20 mouse cellular contexts compared by ENCODE assay signal in genomic region chr16:34865373-34865772, GRCm38 (mm10).
DNase-seq lines count a peak whose midpoint lies in the region; ATAC-seq and TF ChIP-seq lines count a peak whose summit lies in the region.
"Had no signal": no experiment of that assay in that cellular context is flagged by ENCODE, and none has a peak within 500 bp of the region (broad histone marks: within the 10 kb centered on the region; RNA-seq: fewer than 3 reads in every experiment).

No protein-coding gene starts in this region.

- no peak overlapping the region for H3K27ac ChIP-seq in kidney, postnatal 0 days
- H3K27ac ChIP-seq: embryonic facial prominence, embryonic 15.5 days; forebrain, embryonic 10.5 days; gastrocnemius, adult 2 months; hindbrain, embryonic 10.5 days had no signal

- H3K4me3 ChIP-seq in kidney, postnatal 0 days (replicated peaks; ENCODE audit: low read depth, low read length): no peak overlapping the region
- H3K4me3 ChIP-seq: embryonic facial prominence, embryonic 15.5 days; erythroblast, embryonic 14.5 days; forebrain, embryonic 10.5 days; gastrocnemius, adult 2 months; heart, embryonic 12.5 days; hindbrain, embryonic 10.5 days had no signal

- TF ChIP-seq CTCF in kidney, postnatal 0 days (IDR thresholded peaks at IDR 0.05; ENCODE audit: low read depth): no peak

- H3K4me1 ChIP-seq in kidney, postnatal 0 days (replicated peaks; ENCODE audit: insufficient read depth, low read length): peaks cover 6% of the 10 kb centered on the region; the same call in 1 of the 2 replicates

- no peak for ATAC-seq in kidney, postnatal 0 days (replicated peaks; ENCODE audit: low FRiP score, low read depth)
- no peak for ATAC-seq in megakaryocyte progenitor cell, adult 5-6 weeks (replicated peaks; ENCODE audit: poor library complexity)
- ATAC-seq: forebrain, embryonic 14.5 days had no signal

- 71% methylated on average over 4 of the region's 4 CpGs for WGBS in kidney, postnatal 0 days

- no peak overlapping the region for H3K4me2 ChIP-seq in kidney, postnatal 0 days (ENCODE audit: low read length)
- H3K4me2 ChIP-seq: embryonic facial prominence, embryonic 15.5 days; heart, embryonic 12.5 days had no signal

- peak; percentile 19 for DNase-seq in adrenal gland, postnatal 14 days
- no peak for DNase-seq in adrenal gland, adult 18-20 months (ENCODE audit: low spot score in 2 of 2)
- peak; percentile 24 for DNase-seq in kidney, postnatal 0 days (ENCODE audit: low spot score)
- no peak for DNase-seq in kidney, adult 8-10 months
- DNase-seq in kidney, postnatal 25 days: peak; percentile 21 to 51
- DNase-seq in lung, postnatal 25 days (ENCODE audit: low spot score): peak; percentile 11
- DNase-seq in left cerebral cortex, adult 11 months (ENCODE audit: low spot score): no peak
- DNase-seq: cerebellum, adult 11 months; cerebellum, adult 8-10 months; cerebellum, postnatal 14 days; embryo, embryonic 11 days; gastrocnemius, adult 2 months; gastrocnemius, postnatal 25 days had no signal

- H3K27me3 ChIP-seq in kidney, postnatal 0 days (ENCODE audit: insufficient read depth, low read length): no peaks in the 10 kb centered on the region
- H3K27me3 ChIP-seq: embryonic facial prominence, embryonic 15.5 days; heart, embryonic 12.5 days had no signal

- H3K9ac ChIP-seq in kidney, postnatal 0 days (ENCODE audit: low read depth, low read length): no peak overlapping the region
- H3K9ac ChIP-seq: embryonic facial prominence, embryonic 15.5 days; heart, embryonic 12.5 days had no signal

- no peaks in the 10 kb centered on the region for H3K9me3 ChIP-seq in kidney, postnatal 0 days (replicated peaks; ENCODE audit: low read length)
- H3K9me3 ChIP-seq: embryonic facial prominence, embryonic 15.5 days; forebrain, embryonic 10.5 days; heart, embryonic 12.5 days; hindbrain, embryonic 10.5 days had no signal

- H3K36me3 ChIP-seq in kidney, postnatal 0 days (ENCODE audit: insufficient read depth, low read length): no peaks in the 10 kb centered on the region
- H3K36me3 ChIP-seq: embryonic facial prominence, embryonic 15.5 days; forebrain, embryonic 10.5 days; heart, embryonic 12.5 days; hindbrain, embryonic 10.5 days had no signal

Comparison
In these comparisons a context has a peak if more than half of its experiments do, and no peak if none do; other contexts are left out.
1. DNase-seq: peak in adrenal gland, postnatal 14 days (single experiment), kidney, postnatal 0 days (single experiment), kidney, postnatal 25 days (2 of 2) and lung, postnatal 25 days (single experiment); none in adrenal gland, adult 18-20 months (0 of 2), kidney, adult 8-10 months (0 of 2) and left cerebral cortex, adult 11 months (single experiment).